Mouse (Mus musculus): ENCODE data around the gene Crabp2. TPM values are rescaled to one million over a fixed set of nuclear protein-coding genes. Genes with fewer than 3 reads are reported as not detected.
A peak's percentile ranks its signal among the peaks of the same experiment; 100 is the strongest.

The Crabp2 gene
- total RNA-seq, 2 experiments from 2014 or later = 3.9 to 5.7 TPM

DNA sequence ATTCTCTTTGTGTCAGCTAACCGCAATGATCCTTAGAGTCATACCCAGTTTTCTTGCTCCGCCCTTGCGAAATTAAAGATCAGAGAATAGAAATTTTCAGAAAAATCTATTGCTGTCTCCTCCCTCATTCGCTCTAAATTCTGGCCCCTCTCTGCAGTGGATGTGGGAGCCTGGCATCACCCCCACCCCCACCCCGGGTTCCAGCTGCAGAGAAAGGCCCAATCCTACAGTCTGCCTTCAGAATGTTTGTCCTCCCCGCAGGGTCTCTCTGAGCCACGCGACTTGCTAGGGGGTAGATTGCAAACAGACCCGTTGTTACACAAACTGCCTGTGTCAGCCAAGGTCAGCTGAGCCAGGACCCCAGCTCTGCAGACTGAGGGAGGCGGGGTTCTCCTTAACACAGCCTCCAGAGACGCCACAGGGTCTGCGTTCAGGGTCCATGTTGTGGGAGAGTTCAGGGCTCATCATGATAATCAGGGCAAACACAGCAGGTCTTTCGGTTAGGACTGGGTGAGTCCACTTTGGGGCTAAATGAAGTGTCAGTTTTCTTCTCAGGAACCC, 1.6 kb downstream of the Crabp2 start:
- intact Hi-C loops (cut with DNase I) = no loop called here
- no peak for DNase-seq (ENCODE audit: low spot score in 2 of 2)

GRCm38 (mm10) chr3:87951946-87952345, 3.5 kb downstream of the Crabp2 start:
- DNase-seq (ENCODE audit: low spot score in 2 of 2) = no peak
- intact Hi-C loops (cut with DNase I) = no loop called here

GRCm38 (mm10) chr3:87952440-87952839, 4.0 kb downstream of the Crabp2 start:
- intact Hi-C loops (cut with DNase I) = no loop called here

DNA sequence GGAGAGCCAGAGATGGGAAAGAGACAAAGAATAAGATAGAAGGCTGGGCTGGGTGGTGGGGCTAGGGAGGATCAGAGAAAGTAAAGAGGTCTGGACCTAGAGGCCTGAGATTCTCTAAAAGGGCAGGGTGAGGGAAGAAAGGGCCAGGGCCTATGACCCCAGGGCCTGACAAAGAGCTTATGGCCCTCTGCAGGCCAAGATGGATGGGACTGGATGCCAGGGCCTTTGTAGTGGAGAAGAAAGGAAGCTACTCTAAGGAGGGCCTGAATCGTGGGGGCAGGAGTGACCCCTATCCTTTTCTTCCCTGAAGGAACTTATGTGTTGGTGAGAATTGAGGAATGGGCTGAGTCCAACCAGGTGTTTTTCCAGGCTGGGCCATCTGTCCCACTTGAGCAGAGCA, 9.6 kb downstream of the Crabp2 start:
- intact Hi-C loops (cut with DNase I) = no loop called here
- no peak for DNase-seq (ENCODE audit: low spot score in 2 of 2)

More at GRCm38 (mm10) chr3:87952440-87952839, 4.0 kb downstream of the Crabp2 start:
- DNase-seq (ENCODE audit: low spot score in 2 of 2) = no peak

DNA sequence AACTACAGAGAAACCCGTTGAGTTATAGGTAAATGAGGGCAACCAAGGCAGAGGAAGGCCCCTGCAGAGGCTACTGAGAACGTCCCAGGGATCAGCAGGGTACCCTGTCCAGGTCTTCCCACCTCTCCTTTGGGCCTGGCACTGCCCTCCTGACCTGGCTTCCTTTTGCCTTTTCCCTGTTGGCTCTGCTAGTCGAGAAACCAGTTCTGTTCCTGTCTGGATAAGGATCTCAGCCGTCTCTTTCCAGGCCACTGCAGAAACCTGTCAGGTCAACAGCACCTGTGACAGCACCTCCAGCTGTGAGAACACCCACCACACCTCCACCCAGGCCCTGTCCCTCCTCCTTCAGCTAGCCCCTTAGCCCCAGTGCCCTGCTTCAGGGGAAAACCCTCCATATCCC, 10.0 kb downstream of the Crabp2 start:
- intact Hi-C loops (cut with DNase I) = no loop called here
- DNase-seq (ENCODE audit: low spot score in 2 of 2) = no peak

DNA sequence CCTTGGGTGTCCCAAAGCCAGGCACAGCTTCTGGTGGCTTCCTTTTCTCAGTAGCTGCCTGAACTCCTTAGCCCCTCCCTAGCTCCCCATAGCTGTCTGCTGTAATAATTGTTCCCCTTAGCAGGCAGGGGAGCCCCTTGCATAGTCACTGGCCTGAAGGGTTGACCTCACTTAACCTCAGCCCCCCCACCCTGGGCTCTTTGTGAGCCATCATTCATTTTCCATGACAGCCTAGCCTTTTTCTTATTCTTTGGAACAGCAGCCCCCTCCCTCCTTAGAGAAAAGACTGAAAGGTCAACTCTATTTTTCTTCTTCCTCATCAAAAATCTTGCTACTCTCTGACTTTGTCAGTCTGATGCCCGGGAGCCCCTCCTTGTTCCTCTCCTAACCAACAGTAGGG, 10.5 kb downstream of the Crabp2 start:
- DNase-seq (ENCODE audit: low spot score in 2 of 2) = no peak
- intact Hi-C loops (cut with DNase I) = no loop called here

DNA sequence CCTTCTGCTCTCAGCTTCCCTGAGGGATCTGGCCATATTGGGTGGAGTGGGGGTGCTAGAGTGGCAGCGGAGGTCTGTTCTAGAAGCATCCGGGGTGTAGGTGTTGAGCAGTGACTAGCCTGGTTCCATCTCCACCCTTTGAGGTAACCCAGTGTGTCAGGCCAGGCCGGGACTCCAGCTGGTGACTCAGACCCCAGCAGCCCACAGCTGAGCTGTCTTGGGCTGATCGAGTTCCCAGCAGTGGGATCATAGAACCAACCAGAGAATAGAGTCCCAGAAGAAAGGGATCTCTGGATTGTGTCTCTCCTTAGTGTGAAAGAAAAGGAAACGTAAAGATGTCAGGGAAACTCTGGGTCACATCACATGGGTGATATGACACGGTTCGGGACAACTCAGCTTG, 10.9 kb downstream of the Crabp2 start:
- no peak for DNase-seq (ENCODE audit: low spot score in 2 of 2)
- intact Hi-C loops (cut with DNase I) = no loop called here

GRCm38 (mm10) chr3:87960191-87960585, 11.7 kb downstream of the Crabp2 start:
- intact Hi-C loops (cut with DNase I) = no loop called here
- no peak for DNase-seq (ENCODE audit: low spot score in 2 of 2)

DNA sequence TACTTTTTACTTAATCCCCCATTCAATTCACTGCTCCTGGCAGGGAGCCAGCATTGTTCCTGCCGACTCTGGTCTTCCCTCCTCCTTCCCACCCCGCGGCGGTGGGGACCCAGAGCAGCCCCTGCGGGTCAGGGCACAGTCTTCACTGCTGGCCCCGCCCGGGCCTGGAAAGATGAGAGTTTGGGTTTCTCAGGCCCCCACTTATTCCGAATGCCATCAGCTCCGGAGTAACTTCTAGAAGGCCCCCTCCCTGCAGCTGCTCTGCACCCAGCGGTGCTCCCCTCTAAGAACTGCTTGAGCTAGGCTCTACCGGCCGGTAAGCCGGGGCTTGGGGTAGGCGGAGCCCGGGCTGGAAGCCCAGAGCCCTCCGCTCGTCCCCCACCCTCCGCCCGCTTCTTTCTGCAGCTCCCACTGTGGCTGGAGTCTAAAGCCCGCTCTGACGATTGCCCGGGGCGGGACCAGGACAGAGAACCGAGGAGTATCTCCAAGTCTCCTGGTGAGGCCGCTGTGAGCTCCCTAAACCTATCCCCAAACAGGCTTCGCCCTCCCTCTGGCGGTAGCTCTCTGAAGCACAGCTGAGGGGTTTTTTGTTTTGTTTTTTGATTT, 12.2 kb downstream of the Crabp2 start:
- peak; percentile 71 to 85 for DNase-seq (ENCODE audit: low spot score in 2 of 2)
- intact Hi-C loops (cut with DNase I) = loop anchor here (1.0 kb wide), 1 partner anchor 25 kb away; no protein-coding TSS in a partner anchor

DNA sequence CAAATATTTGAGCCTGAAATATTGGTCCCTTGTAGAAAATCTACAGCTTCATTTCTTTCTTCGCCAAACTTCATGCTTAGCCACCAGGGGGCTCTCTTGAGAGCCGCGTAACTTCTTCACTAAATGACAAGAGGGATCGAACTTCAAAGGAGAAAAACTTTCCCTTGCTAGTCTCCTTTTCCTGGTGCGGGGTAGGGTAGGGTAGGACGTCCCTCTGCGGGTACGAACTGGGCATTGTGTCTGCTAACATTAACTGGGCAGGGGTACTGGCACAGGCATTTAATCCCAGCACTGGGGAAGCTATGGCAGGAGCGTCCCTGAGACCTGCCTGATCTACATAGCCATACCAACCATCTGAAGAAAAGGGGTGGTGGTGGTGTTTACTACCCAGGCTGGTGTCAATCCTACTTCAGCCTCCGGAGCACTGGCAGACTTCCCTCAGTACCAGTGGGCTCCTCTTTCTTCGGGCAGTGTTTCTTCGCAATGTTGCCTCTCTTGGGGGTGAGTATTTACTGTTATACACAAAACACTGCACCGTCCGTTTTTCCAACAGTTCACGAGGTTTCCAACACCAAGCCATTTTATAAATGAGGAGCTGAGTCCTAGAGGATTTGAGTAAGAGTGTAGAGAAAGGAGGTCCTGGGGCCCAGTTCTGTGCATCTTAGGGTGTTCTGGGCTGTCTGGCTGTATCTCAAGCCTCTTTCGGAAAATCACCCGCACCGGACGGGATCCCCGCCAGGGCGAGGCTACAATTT, 21.9 kb downstream of the Crabp2 start:
- DNase-seq (ENCODE audit: low spot score in 2 of 2) = peak; percentile 51 to 57
- intact Hi-C loops (cut with DNase I) = loop anchor here (1.0 kb wide), 2 partner anchors 17 to 101 kb away; no protein-coding TSS in a partner anchor

DNA sequence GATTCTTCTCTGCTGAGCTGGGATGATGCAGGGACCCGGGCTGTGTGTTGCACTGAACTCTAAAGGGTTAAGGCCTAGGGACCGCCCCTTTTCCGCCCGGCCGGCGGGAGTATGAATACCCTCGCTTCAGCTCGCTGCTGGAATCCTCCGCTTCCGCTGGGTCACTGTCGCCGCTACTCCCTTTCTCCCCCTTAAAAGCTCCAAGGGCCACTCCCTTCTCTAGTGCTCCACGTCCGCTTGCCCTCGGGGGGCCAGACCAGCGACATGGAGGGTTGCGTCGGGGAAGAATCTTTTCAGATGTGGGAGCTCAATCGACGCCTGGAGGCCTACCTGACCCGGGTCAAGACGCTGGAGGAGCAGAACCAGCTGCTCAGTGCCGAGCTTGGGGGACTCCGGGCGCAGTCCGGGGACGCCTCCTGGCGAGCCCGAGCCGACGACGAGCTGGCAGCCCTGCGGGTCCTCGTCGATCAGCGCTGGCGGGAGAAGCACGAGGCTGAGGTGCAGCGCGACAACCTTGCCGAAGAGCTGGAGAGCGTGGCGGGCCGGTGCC, 22.5 kb downstream of the Crabp2 start, which contains the start of gene Nes:
TSS of gene Nes (plus strand) at position 140 of the 550 bp plus-strand sequence.
- intact Hi-C loops (cut with DNase I) = loop anchor here (1.0 kb wide), 2 partner anchors 16 to 100 kb away; no protein-coding TSS in a partner anchor
- no peak for DNase-seq (ENCODE audit: low spot score in 2 of 2)

- intact Hi-C loops (cut with DNase I) = no loop called here
- no peak for DNase-seq (ENCODE audit: low spot score in 2 of 2)
Measured at GRCm38 (mm10) chr3:87971489-87972202, 23.2 kb downstream of the Crabp2 start.

DNA sequence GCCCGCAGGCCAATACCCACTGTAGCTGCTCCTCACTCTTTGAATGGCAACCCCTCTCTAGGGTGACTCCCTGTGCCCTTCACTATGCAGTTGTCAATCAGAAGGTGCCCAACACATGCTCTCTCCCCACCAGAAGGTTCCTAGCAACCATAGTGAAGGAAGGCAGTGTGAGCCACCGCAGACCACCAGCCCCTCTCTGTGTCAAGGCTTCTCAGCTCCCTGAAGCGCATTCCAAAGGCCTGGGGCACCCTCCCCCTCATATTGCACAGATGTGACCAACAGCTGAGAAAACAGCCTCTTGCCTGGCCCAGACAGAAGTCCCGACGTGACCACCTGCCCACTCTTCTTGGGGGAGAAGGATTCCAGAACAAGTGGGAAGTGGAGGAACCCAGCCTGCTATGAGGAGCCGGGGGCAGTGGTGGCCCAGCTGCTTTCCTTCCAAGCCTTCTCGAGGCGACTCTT, 23.8 kb downstream of the Crabp2 start:
- intact Hi-C loops (cut with DNase I) = no loop called here
- DNase-seq (ENCODE audit: low spot score in 2 of 2) = peak in 1 of 2 experiments; percentile 32

GRCm38 (mm10) chr3:87972776-87973175, 24.3 kb downstream of the Crabp2 start:
- intact Hi-C loops (cut with DNase I) = no loop called here
- DNase-seq (ENCODE audit: low spot score in 2 of 2) = no peak

DNA sequence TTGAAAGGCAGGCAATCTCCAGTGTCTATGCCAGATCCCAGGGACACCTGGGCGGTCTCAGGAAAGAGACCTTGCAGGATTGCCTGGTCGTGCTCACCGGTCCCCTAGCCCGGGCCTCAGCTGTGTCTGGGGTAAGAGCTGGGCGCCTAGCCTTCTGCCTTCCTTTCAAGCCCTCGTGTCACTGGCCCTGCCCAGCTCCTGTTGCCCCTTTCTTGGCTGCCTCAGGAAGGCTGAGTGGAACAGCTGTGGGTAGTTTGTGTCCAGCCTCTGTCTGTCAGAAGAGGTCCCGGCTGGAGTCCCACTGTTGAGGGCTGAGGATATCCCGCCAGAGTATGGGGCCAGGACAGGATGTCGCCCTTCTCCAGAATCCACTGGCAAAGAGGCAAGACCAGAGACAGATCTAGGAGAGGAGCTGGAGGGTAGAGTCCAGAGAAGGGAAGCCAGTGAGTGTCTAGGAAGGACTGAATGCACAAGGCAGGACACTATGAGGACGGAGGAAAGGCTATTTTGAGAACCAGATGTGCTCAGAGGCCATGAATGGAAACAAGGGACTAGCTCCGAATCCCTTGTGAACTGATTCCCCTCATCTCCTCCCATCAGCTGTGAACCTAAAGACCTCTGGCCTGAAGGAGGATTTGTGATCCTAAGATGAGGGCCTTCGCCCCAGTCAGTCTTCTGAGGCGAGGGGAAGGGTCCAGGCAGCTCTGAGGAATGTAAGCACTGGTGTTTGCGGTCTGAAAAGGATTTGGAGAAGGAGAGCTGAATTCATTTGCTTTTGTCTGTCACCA, 25.3 kb downstream of the Crabp2 start:
- no peak for DNase-seq (ENCODE audit: low spot score in 2 of 2)
- intact Hi-C loops (cut with DNase I) = no loop called here

GRCm38 (mm10) chr3:87974381-87974987, 26.0 kb downstream of the Crabp2 start:
- DNase-seq (ENCODE audit: low spot score in 2 of 2) = no peak
- intact Hi-C loops (cut with DNase I) = no loop called here

DNA sequence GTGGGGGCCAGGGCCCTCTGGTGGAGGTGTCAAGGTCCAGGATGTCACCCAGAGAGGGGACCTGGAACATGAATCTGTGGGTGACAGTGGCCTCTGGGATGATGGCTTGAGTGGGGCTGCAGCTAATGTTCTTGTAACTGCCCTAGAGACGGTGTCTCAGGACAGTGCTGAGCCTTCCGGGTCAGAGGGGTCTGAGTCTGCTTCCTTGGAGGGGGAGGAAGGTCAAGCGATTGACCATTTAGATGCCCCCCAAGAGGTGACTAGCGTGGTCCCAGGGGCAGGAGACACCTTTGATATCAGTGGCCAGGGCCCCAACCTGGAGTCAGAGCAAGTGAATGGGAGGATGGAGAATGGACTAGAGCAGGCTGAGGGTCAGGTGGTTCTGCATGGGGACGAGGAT, 31.0 kb downstream of the Crabp2 start:
- no peak for DNase-seq (ENCODE audit: low spot score in 2 of 2)
- intact Hi-C loops (cut with DNase I) = no loop called here

DNA sequence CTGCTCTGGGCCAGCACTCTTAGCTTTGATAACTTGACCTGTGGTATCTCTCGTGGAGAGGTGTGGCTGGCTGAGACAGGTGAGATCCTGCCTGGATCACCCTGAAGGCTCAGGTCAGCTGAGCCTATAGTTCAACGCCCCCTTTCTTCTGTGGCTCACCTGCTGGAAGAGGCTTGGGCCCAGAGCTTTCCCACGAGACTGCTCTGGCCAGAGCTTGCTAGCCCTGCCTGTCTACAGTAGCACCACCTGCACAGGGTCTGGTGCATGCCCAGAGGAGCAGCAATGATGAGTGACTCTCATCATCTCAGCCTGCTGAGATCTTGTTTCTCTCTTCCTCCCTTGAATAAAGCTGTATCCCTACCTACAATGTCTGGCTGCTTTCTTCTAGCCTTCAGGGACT, 31.6 kb downstream of the Crabp2 start:
- intact Hi-C loops (cut with DNase I) = no loop called here
- no peak for DNase-seq (ENCODE audit: low spot score in 2 of 2)

DNA sequence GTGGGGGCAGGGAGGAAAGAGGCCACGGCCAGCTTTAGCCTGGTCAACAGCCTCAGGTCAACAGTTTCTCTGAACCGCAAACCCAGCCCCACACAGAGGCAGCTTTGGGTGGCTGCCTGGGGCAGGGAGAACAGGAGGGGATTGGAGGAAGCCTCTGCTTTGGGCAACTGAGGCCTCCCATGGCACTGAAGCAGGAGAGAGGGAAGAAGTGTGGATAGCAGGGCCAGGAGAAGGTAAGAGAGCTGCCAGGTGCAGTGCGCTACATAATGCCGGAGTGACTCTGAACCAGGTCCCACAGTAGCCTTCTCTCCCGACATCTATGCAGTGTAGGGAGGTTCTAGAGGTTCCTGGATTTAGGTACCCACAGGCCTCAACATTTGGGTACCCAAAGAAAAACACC, 32.3 kb downstream of the Crabp2 start:
- intact Hi-C loops (cut with DNase I) = no loop called here
- DNase-seq (ENCODE audit: low spot score in 2 of 2) = no peak
